Mouse (Mus musculus) heart, postnatal 0 days (tissue): Measurements from ENCODE around the gene Klk6. TPM values are rescaled to one million over a fixed set of nuclear protein-coding genes. Genes with fewer than 3 reads are reported as not detected.

ENCODE experiments used
- ATAC-seq: fragments of 200-750 bp; cut with Nextera tagmentation; 2 replicates; pipeline ENCODE4 v1.8.0; 2017; ENCODE audit warnings: low read depth, moderate number of reproducible peaks, moderate library complexity; ENCODE audit not compliant: insufficient read depth
- DNase-seq: peaks from one replicate; pipeline ENCODE4 v3.0.0-alpha.2; 2016; ENCODE audit warnings: low spot score
- H3K27ac ChIP-seq: fragments of 300-500 bp; sonication (generic); 2 replicates; pipeline ENCODE4 v1.5.1; 2014; ENCODE audit warnings: low read depth, mild to moderate bottlenecking
- H3K27me3 ChIP-seq: fragments of 300-500 bp; sonication (generic); 2 replicates; pipeline ENCODE4 v1.6.1; 2014; ENCODE audit warnings: low read length, mixed read lengths; ENCODE audit not compliant: control insufficient read depth, insufficient read depth
- H3K36me3 ChIP-seq: fragments of 300-500 bp; sonication (generic); replicated peaks from 2 replicates; pipeline ENCODE4 v1.6.1; 2014; ENCODE audit warnings: low read length, mixed read lengths; ENCODE audit not compliant: control insufficient read depth, insufficient read depth
- H3K4me1 ChIP-seq: fragments of 300-500 bp; sonication (generic); 2 replicates; pipeline ENCODE4 v1.6.1; 2014; ENCODE audit warnings: antibody characterized with exemption; ENCODE audit not compliant: control insufficient read depth, insufficient read depth
- H3K4me2 ChIP-seq: fragments of 300-500 bp; sonication (generic); 2 replicates; pipeline ENCODE4 v1.6.1; 2014; ENCODE audit warnings: low read depth, mild to moderate bottlenecking, low read length, moderate library complexity
- H3K4me3 ChIP-seq: fragments of 300-500 bp; sonication (generic); 2 replicates; pipeline ENCODE4 v1.5.1; 2014; ENCODE audit warnings: low read depth, low read length
- H3K9ac ChIP-seq: fragments of 300-500 bp; sonication (generic); replicated peaks from 2 replicates; pipeline ENCODE4 v1.6.1; 2014; ENCODE audit warnings: low read depth, low read length, mixed read lengths
- H3K9me3 ChIP-seq: fragments of 300-500 bp; sonication (generic); replicated peaks from 2 replicates; pipeline ENCODE4 v1.6.1; 2016; ENCODE audit warnings: low read length; ENCODE audit not compliant: control insufficient read depth
- CTCF ChIP-seq: IDR thresholded peaks from 2 replicates; pipeline ENCODE4 v1.5.1; 2016; ENCODE audit warnings: antibody characterized with exemption, control low read depth, low read depth
- EP300 ChIP-seq: IDR thresholded peaks from 2 replicates; pipeline ENCODE4 v1.6.1; 2016; ENCODE audit warnings: antibody characterized with exemption, low read depth
- WGBS: fragments of 180-500 bp; shearing (Covaris S2); extraction: QIAGEN DNeasy Blood & Tissue Kit; methylation state at CpG from one replicate; pipeline ENCODE4 v1.1.7; 2014; 5-methylcytosine and 5-hydroxymethylcytosine counted together
- polyA plus RNA-seq: library from polyadenylated mRNA; unstranded; fragments of >200 nt; fragmentation: Nextera tagmentation; extraction: Ambion mirVana; gene quantifications from 2 replicates; pipeline ENCODE4 v1.2.1, GENCODE M21; 2015
- total RNA-seq: library from RNA; depleted of rRNA; stranded (reverse); fragments of >200 nt; gene quantifications from 2 replicates; pipeline ENCODE4 v1.2.3, GENCODE M21; 2014; ENCODE audit warnings: low replicate concordance; rRNA removed

The Klk6 gene
- total RNA-seq, result not detected in 2 replicates
- polyA plus RNA-seq, result not detected in 2 replicates

GRCm38 (mm10) chr7:43824199-43824598 lies at the start of gene Klk6:
Klk6 (plus strand) TSS chr7:43824499.
- 74% methylated on average over 10 of the region's 10 CpGs for WGBS
- no peak within 1 kb of the TSS for H3K9ac ChIP-seq
- DNase-seq, result no peak

DNA sequence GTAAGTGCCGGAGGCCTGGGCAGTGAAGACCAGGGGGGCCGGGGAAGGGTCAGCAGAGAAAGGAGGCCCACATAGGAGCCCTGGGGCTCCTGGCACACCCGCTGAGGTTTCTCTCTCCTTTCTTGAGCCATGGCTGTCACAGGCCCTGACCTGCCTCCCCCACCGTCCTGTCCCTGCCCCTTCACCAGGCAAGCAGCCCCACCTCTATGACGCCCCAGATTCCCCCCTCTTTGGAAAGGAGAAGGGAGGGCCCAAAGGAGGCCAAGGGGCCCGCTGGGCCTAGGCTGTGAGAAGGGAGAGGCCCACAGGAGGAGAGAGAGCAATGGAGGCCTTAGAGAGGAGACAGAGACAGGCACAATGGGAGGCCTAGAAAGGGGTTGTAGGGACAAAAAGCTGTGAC lies 49.5 kb upstream of the Klk6 start:
- WGBS, result 60% methylated on average over 6 of the region's 6 CpGs
- Histone ChIP-seq H3K9me3 (no peaks in the 10 kb centered on the region), H3K36me3 (no peaks in the 10 kb centered on the region), H3K4me1 (no peaks in the 10 kb centered on the region), H3K27me3 (no peaks in the 10 kb centered on the region), H3K4me2 (no peak overlapping the region), H3K4me3 (no peak overlapping the region), H3K9ac (no peak overlapping the region), H3K27ac (no peak overlapping the region)
- ATAC-seq (no peak), DNase-seq (no peak)
- no peak for TF ChIP-seq EP300

More at GRCm38 (mm10) chr7:43824199-43824598, at the start of gene Klk6:
- no peaks in the 10 kb centered on the region for H3K4me1 ChIP-seq
- H3K36me3 ChIP-seq, result no peaks in the 10 kb centered on the region
- no peak within 1 kb of the TSS for H3K4me3 ChIP-seq
- H3K27me3 ChIP-seq, result no peaks in the 10 kb centered on the region
- no peak within 1 kb of the TSS for H3K27ac ChIP-seq
- H3K9me3 ChIP-seq, result no peaks in the 10 kb centered on the region
- no peak for ATAC-seq
- TF ChIP-seq CTCF (no peak), EP300 (no peak)
- no peak within 1 kb of the TSS for H3K4me2 ChIP-seq

DNA sequence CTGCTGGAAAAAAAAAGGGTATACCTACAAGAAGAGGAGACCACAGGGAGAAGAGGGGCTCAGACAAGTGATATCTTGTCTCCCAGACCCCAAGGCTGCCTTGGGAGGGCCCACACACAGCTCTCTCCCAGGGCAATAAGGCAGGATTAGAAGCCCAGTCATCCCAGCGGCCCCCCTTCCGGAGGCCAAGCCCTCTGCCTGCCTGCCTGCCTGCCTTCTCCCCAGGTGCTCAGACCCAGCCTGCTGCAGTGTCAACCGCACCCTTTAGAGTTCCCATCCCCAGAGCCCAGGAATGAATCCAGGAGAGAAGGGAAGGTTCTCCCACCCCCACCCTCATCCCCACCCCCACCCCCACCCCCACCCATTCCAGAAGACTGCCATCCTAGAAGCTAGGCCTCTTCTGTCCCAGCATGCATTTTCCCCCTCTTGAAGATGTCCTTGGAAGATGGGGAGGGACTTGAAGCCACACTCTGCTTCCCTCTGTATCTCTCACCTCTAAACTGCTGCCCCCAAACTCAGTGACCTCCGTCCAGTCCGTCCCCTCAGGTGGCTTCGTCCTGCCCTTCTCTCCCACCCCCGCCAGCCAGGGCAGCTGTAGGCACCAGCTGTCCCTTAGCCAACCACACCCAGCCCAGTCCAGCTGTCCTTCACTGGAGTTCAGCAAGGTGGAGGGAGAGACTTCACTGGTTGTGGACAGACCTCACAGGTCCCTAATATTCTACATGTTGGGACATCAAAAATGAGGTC lies 48.8 kb upstream of the Klk6 start:
- no peaks in the 10 kb centered on the region for H3K27me3 ChIP-seq
- ATAC-seq, result no peak
- H3K4me3 ChIP-seq, result no peak overlapping the region
- no peak for DNase-seq
- H3K4me2 ChIP-seq, result no peak overlapping the region
- TF ChIP-seq EP300 (no peak), CTCF (no peak)
- H3K4me1 ChIP-seq, result no peaks in the 10 kb centered on the region
- no peak overlapping the region for H3K9ac ChIP-seq
- 54% methylated on average over 7 of the region's 7 CpGs for WGBS
- no peak overlapping the region for H3K27ac ChIP-seq
- H3K9me3 ChIP-seq, result no peaks in the 10 kb centered on the region
- no peaks in the 10 kb centered on the region for H3K36me3 ChIP-seq

GRCm38 (mm10) chr7:43776506-43776905 lies 47.8 kb upstream of the Klk6 start:
- TF ChIP-seq CTCF, result no peak
- TF ChIP-seq EP300, result no peak
- no peak overlapping the region for H3K27ac ChIP-seq
- H3K9ac ChIP-seq, result no peak overlapping the region
- H3K4me2 ChIP-seq, result no peak overlapping the region
- ATAC-seq (no peak), DNase-seq (no peak)
- no peaks in the 10 kb centered on the region for H3K4me1 ChIP-seq
- no peaks in the 10 kb centered on the region for H3K36me3 ChIP-seq
- no peak overlapping the region for H3K4me3 ChIP-seq
- H3K27me3 ChIP-seq, result 0 out of 2 replicates have a peak, but pooled peaks cover 2% of the 10 kb centered on the region
- H3K9me3 ChIP-seq, result no peaks in the 10 kb centered on the region
- WGBS, result 78% methylated on average over 5 of the region's 5 CpGs

DNA sequence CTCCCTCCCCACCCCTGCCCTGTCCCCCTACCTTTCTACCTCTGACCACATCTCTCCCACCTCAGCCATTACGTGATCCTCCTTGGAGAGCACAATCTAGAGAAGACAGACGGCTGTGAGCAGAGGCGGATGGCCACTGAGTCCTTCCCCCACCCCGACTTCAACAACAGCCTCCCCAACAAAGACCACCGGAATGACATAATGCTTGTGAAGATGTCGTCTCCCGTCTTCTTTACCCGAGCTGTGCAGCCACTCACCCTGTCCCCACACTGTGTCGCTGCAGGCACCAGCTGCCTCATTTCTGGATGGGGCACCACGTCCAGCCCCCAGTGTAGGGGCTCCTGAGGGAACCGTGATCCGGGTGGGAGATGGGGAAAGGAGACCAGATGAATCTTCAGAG lies 46.9 kb upstream of the Klk6 start:
- no peak for DNase-seq
- 75% methylated on average over 12 of the region's 12 CpGs for WGBS
- 0 out of 2 replicates have a peak, but pooled peaks cover 4% of the 10 kb centered on the region for H3K27me3 ChIP-seq
- no peak overlapping the region for H3K9ac ChIP-seq
- H3K36me3 ChIP-seq, result no peaks in the 10 kb centered on the region
- no peak overlapping the region for H3K4me2 ChIP-seq
- no peak for ATAC-seq
- H3K27ac ChIP-seq, result no peak overlapping the region
- TF ChIP-seq CTCF, result no peak
- no peak for TF ChIP-seq EP300
- no peaks in the 10 kb centered on the region for H3K9me3 ChIP-seq
- H3K4me3 ChIP-seq, result no peak overlapping the region
- no peaks in the 10 kb centered on the region for H3K4me1 ChIP-seq
